Mouse (Mus musculus) heart, adult 8-10 months (tissue): ENCODE measurements around the gene Rbfox1. TPM values are rescaled to one million over a fixed set of nuclear protein-coding genes. Genes with fewer than 3 reads are reported as not detected.

ENCODE experiments used
- DNase-seq: peaks from one replicate; pipeline ENCODE4 v3.0.0; 2022; ENCODE audit warnings: low spot score
- total RNA-seq, 4 experiments: library from RNA; stranded (reverse); gene quantifications; 2 replicates each; pipeline ENCODE4 v1.2.4; 2022

Rbfox1 gene
- total RNA-seq, 4 experiments from 2014 or later = 56.3 to 71.2 (median 62.0) TPM

GRCm38 (mm10) chr16:6907550-6907949 lies 1022.4 kb downstream of the Rbfox1 start:
- no peak for DNase-seq

- no peak for DNase-seq
These were observed 1029.4 kb downstream of the Rbfox1 start for GRCm38 (mm10) chr16:6914531-6914930.

GRCm38 (mm10) chr16:6918641-6919040 lies 1033.5 kb downstream of the Rbfox1 start:
- DNase-seq = no peak

GRCm38 (mm10) chr16:6919681-6920080 lies 1034.5 kb downstream of the Rbfox1 start:
- no peak for DNase-seq

- no peak for DNase-seq
These were observed 1042.5 kb downstream of the Rbfox1 start for GRCm38 (mm10) chr16:6927661-6928060.

- no peak for DNase-seq
These were observed 1045.6 kb downstream of the Rbfox1 start for GRCm38 (mm10) chr16:6930795-6931194.

- DNase-seq = no peak
These were observed 1061.0 kb downstream of the Rbfox1 start for GRCm38 (mm10) chr16:6946151-6946550.

- DNase-seq = no peak
These were observed 1064.5 kb downstream of the Rbfox1 start for GRCm38 (mm10) chr16:6949666-6950065.

GRCm38 (mm10) chr16:6955102-6955675 lies 1070.0 kb downstream of the Rbfox1 start:
- DNase-seq = no peak

- DNase-seq = no peak
These were observed 1076.8 kb downstream of the Rbfox1 start for GRCm38 (mm10) chr16:6961931-6962379.

- peak; percentile 19 for DNase-seq
These were observed 1077.4 kb downstream of the Rbfox1 start for GRCm38 (mm10) chr16:6962508-6962907.

- DNase-seq = no peak
These were observed 1078.4 kb downstream of the Rbfox1 start for GRCm38 (mm10) chr16:6963533-6963932.

GRCm38 (mm10) chr16:6964720-6965583 lies 1079.8 kb downstream of the Rbfox1 start:
- no peak for DNase-seq

GRCm38 (mm10) chr16:6969986-6970385 lies 1084.8 kb downstream of the Rbfox1 start:
- DNase-seq = no peak

- DNase-seq = no peak
These were observed 1091.2 kb downstream of the Rbfox1 start for GRCm38 (mm10) chr16:6976341-6976740.

- no peak for DNase-seq
These were observed 1098.8 kb downstream of the Rbfox1 start for GRCm38 (mm10) chr16:6983947-6984346.

- DNase-seq = peak; percentile 46
These were observed 1100.9 kb downstream of the Rbfox1 start for GRCm38 (mm10) chr16:6986031-6986430.

GRCm38 (mm10) chr16:6986494-6986893 lies 1101.3 kb downstream of the Rbfox1 start:
- DNase-seq = no peak

- peak; percentile 18 for DNase-seq
These were observed 1107.1 kb downstream of the Rbfox1 start for GRCm38 (mm10) chr16:6992251-6992650.

GRCm38 (mm10) chr16:6993180-6993579 lies 1108.0 kb downstream of the Rbfox1 start:
- no peak for DNase-seq

- no peak for DNase-seq
These were observed 1112.0 kb downstream of the Rbfox1 start for GRCm38 (mm10) chr16:6997109-6997508.

- no peak for DNase-seq
These were observed 1112.7 kb downstream of the Rbfox1 start for GRCm38 (mm10) chr16:6997834-6998233.

GRCm38 (mm10) chr16:7004565-7004964 lies 1119.4 kb downstream of the Rbfox1 start:
- DNase-seq = no peak
